Mouse (Mus musculus) bone marrow, adult 2 months (tissue): ENCODE measurements around the gene Dhrs4. TPM values are rescaled to one million over a fixed set of nuclear protein-coding genes. Genes with fewer than 3 reads are reported as not detected.

ENCODE experiments used
- H3K27ac ChIP-seq: fragments of 200-500 bp; 2 replicates; pipeline ENCODE4 v1.5.1; 2012; ENCODE audit warnings: low read depth, mild to moderate bottlenecking, control low read depth, inconsistent platforms, low read length; ENCODE audit not compliant: control insufficient read depth, poor library complexity, insufficient read depth
- H3K4me1 ChIP-seq: fragments of 200-500 bp; 2 replicates; pipeline ENCODE4 v1.6.1; 2011; ENCODE audit warnings: low read length; ENCODE audit not compliant: control insufficient read depth, insufficient read depth
- H3K4me3 ChIP-seq: fragments of 200-500 bp; replicated peaks from 2 replicates; pipeline ENCODE3; 2011; ENCODE audit warnings: mild to moderate bottlenecking, low read depth, low read length, control low read depth; ENCODE audit not compliant: control insufficient read depth
- CTCF ChIP-seq: fragments of 200-500 bp; IDR thresholded peaks from 2 replicates; pipeline ENCODE4 v1.5.1; 2011; ENCODE audit warnings: low read length, control low read depth; ENCODE audit not compliant: control insufficient read depth, insufficient read depth
- POLR2A ChIP-seq: fragments of 200-500 bp; IDR thresholded peaks from 2 replicates; pipeline ENCODE4 v1.6.1; 2011; ENCODE audit warnings: low read depth, mild to moderate bottlenecking, control low read depth, low read length, borderline replicate concordance; ENCODE audit not compliant: control insufficient read depth
- WGBS: fragments of 180-500 bp; shearing (Covaris S2); methylation state at CpG from one replicate; pipeline ENCODE4 v1.1.7; 2018; 5-methylcytosine and 5-hydroxymethylcytosine counted together
- polyA plus RNA-seq: library from polyadenylated mRNA; stranded (reverse); fragments of >200 nt; gene quantifications from 2 replicates; pipeline ENCODE4 v1.2.4, GENCODE M21; 2011; ENCODE audit warnings: low replicate concordance; ENCODE audit not compliant: missing spikeins, insufficient read depth, insufficient read length

Dhrs4 gene
- polyA plus RNA-seq: 39.2 and 47.3 TPM in 2 replicates

- under 1% methylated on average over 38 of the region's 38 CpGs for WGBS
- H3K27ac ChIP-seq: peak within 1 kb of the TSS; percentile 77
- TF ChIP-seq CTCF (peak; percentile 74), POLR2A (peak; percentile 66; the same call in 1 of the 2 replicates)
- peak within 1 kb of the TSS; percentile 80 for H3K4me3 ChIP-seq
- H3K4me1 ChIP-seq: no peaks in the 10 kb centered on the region; the same call in 1 of the 2 replicates
These were observed at the start of gene Dhrs4 for GRCm38 (mm10) chr14:55478651-55479599. Gene Dhrs4, plus strand, starts transcription at chr14:55478758.

DNA sequence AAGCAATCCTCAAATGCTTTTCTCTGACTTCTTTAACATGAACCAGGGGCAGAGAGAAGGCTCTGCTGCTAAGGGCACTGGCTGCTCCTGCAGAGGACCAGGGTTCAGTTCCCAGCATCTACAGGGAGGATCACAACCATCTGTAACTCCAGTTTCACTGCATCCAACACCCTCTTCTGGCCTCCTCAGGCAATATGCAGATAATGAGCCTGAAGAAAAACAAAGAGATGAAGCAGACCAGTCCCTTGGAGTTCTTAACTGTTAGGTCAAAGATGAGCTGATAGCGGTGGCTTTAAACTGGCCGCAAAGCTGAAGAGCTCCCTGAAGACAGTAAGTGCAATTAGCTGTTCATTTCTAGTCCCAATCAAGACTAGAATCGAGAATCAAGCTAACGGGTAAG, 48.3 kb upstream of the Dhrs4 start:
- 74% methylated on average over 4 of the region's 4 CpGs for WGBS
- H3K27ac ChIP-seq: no peak overlapping the region
- no peak overlapping the region for H3K4me3 ChIP-seq
- no peaks in the 10 kb centered on the region; the same call in 1 of the 2 replicates for H3K4me1 ChIP-seq
- TF ChIP-seq POLR2A (no peak), CTCF (no peak)

DNA sequence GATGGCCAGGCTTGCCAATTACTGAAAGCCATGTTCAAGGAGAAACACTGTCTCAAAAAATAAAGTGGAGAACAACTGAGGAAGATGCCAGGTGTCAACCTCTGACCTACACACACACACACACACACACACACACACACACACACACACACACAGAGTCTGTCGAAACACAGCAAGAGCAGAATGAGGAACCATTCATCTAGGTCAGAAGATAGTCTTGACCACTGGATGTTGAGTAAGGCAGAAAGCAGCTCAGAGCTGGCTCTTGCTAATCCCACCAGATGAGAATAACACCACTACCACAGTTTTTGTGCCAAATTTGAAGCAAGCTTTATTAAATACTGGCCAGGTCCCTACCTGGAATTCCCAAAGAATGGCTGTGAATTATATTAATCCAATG, 45.5 kb upstream of the Dhrs4 start:
- 4% methylated on average over 1 of the region's 1 CpGs for WGBS
- no peak for TF ChIP-seq POLR2A
- no peak for TF ChIP-seq CTCF
- Histone ChIP-seq H3K4me1 (peaks cover 3% of the 10 kb centered on the region; the same call in 1 of the 2 replicates), H3K4me3 (no peak overlapping the region), H3K27ac (no peak overlapping the region)

DNA sequence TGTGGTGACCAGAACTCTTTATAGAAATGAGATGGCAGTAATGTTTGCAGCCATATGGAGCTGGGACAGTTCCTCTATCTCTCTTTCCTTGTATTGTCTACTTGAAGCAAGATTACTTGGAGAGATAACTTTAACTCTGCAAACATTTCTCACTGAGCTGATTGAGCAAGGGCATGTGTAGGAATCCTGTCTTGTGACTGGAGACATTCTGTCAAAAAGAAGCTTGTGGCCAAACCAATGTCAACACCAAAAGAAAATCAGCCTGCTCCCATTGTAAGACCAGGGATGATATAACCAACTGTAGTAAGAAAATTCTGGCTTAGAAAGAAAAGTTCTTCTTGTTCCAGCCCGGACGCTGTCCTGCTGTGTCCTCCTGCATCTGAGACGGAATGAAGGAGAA, 43.7 kb upstream of the Dhrs4 start:
- Histone ChIP-seq H3K4me3 (no peak overlapping the region), H3K4me1 (peaks cover 3% of the 10 kb centered on the region; the same call in 1 of the 2 replicates), H3K27ac (no peak overlapping the region)
- TF ChIP-seq CTCF (no peak), POLR2A (no peak)
- WGBS: 73% methylated on average over 3 of the region's 3 CpGs

- Histone ChIP-seq H3K27ac (no peak overlapping the region), H3K4me1 (peaks cover 3% of the 10 kb centered on the region; the same call in 1 of the 2 replicates)
- TF ChIP-seq CTCF: no peak
These were observed 41.4 kb upstream of the Dhrs4 start for GRCm38 (mm10) chr14:55437118-55437517.

DNA sequence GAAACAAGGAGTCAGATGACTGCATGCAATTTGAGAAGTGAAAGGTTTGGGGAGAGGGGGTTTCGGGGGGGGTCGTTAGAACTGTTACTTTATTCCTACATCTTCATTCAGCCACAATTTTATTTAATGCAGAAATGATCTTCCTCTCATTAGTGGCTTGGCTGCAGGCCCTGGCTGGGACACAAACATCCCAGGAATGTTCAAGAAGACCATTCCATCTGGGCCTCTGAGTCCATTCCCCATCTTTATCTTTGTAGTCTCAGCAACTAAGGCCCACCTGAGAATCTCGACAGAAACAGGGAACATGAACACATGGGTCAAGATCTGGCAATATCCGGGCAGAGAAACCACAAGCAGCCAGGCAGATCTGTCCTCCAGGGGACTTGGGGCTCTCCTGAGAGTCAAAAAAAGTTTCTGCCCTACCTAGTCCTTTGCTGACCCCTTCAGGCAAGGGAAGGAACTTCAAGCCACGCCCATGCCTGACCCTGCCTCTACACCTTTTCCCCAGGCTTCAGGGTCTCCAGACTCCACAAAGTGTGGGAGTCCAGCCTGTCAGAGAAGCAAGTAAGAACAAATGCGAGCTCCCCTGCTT, 40.3 kb upstream of the Dhrs4 start:
- H3K4me1 ChIP-seq: peaks cover 3% of the 10 kb centered on the region; the same call in 1 of the 2 replicates
- H3K4me3 ChIP-seq: no peak overlapping the region
- TF ChIP-seq POLR2A (no peak), CTCF (peak; percentile 84)
- 16% methylated on average over 6 of the region's 6 CpGs for WGBS
- H3K27ac ChIP-seq: no peak overlapping the region

More at GRCm38 (mm10) chr14:55437118-55437517, 41.4 kb upstream of the Dhrs4 start:
- 63% methylated on average over 8 of the region's 8 CpGs for WGBS
- H3K4me3 ChIP-seq: no peak overlapping the region

DNA sequence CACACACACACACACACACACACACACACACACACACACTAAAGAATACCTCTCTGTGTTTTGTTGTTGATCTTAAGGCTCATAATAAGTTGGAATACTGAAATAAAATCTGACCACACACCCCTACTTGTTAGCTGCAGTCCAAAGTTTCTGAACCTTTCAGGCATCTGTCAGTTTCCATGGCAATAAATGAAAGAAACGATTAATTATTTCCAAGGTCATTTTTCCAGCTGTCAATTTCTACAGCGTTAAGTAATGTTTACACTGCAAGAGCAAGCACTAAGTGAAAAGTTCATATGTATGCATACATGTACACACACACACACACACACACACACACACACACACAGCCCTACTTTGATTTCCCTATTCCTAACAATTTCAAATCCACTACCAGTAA, 20.9 kb upstream of the Dhrs4 start:
- no peak overlapping the region for H3K27ac ChIP-seq
- H3K4me3 ChIP-seq: no peak overlapping the region

GRCm38 (mm10) chr14:55458273-55458672, 20.3 kb upstream of the Dhrs4 start:
- no peak for TF ChIP-seq POLR2A
- TF ChIP-seq CTCF: peak; percentile 78
- no peak overlapping the region for H3K27ac ChIP-seq
- no peaks in the 10 kb centered on the region for H3K4me1 ChIP-seq
- 4% methylated on average over 10 of the region's 10 CpGs for WGBS
- no peak overlapping the region for H3K4me3 ChIP-seq

More for the DNA sequence above, 20.9 kb upstream of the Dhrs4 start:
- TF ChIP-seq CTCF (no peak), POLR2A (no peak)
- 79% methylated on average over 2 of the region's 2 CpGs for WGBS
- no peaks in the 10 kb centered on the region for H3K4me1 ChIP-seq
